Mouse (Mus musculus) heart, embryonic 11.5 days (tissue): ENCODE measurements around the gene Snx8. TPM values are rescaled to one million over a fixed set of nuclear protein-coding genes. Genes with fewer than 3 reads are reported as not detected.

ENCODE experiments used
- ATAC-seq: fragments of 200-750 bp; cut with Nextera tagmentation; replicated peaks from 2 replicates; pipeline ENCODE4 v1.8.0; 2017; ENCODE audit warnings: moderate library complexity; ENCODE audit not compliant: insufficient number of reproducible peaks, low FRiP score, low TSS enrichment
- H3K27ac ChIP-seq: fragments of 300-500 bp; sonication (generic); 2 replicates; pipeline ENCODE4 v1.5.1; 2014; ENCODE audit warnings: mild to moderate bottlenecking, low read depth, low read length
- H3K27me3 ChIP-seq: fragments of 300-500 bp; sonication (generic); 2 replicates; pipeline ENCODE4 v1.6.1; 2014; ENCODE audit warnings: mild to moderate bottlenecking, low read length, mixed read lengths; ENCODE audit not compliant: control insufficient read depth, insufficient read depth
- H3K36me3 ChIP-seq: fragments of 300-500 bp; sonication (generic); 2 replicates; pipeline ENCODE4 v1.6.1; 2014; ENCODE audit warnings: mild to moderate bottlenecking, low read length, moderate library complexity, mixed read lengths; ENCODE audit not compliant: control insufficient read depth, insufficient read depth
- H3K4me1 ChIP-seq: fragments of 300-500 bp; sonication (generic); 2 replicates; pipeline ENCODE4 v1.6.1; 2014; ENCODE audit warnings: low read length; ENCODE audit not compliant: control insufficient read depth, insufficient read depth
- H3K4me2 ChIP-seq: fragments of 300-500 bp; sonication (generic); 2 replicates; pipeline ENCODE4 v1.6.1; 2014; ENCODE audit warnings: mild to moderate bottlenecking, moderate library complexity
- H3K4me3 ChIP-seq: fragments of 300-500 bp; sonication (generic); 2 replicates; pipeline ENCODE4 v1.5.1; 2014; ENCODE audit warnings: low read depth, low read length
- H3K9ac ChIP-seq: fragments of 300-500 bp; sonication (generic); 2 replicates; pipeline ENCODE4 v1.6.1; 2014; ENCODE audit warnings: mild to moderate bottlenecking, low read depth, low read length, moderate library complexity
- H3K9me3 ChIP-seq: fragments of 300-500 bp; sonication (generic); replicated peaks from 2 replicates; pipeline ENCODE4 v1.6.1; 2016; ENCODE audit warnings: low read length; ENCODE audit not compliant: control insufficient read depth
- WGBS: fragments of 180-500 bp; shearing (Covaris S2); extraction: QIAGEN DNeasy Blood & Tissue Kit; methylation state at CpG from one replicate; pipeline ENCODE4 v1.1.7; 2014; ENCODE audit not compliant: insufficient replicate concordance; 5-methylcytosine and 5-hydroxymethylcytosine counted together
- microRNA-seq: library from miRNA; unstranded; fragments of <30 nt; microRNA quantifications from one replicate; pipeline ENCODE4, GENCODE M21; 2016; ENCODE audit warnings: borderline number of aligned reads
- polyA plus RNA-seq: library from polyadenylated mRNA; unstranded; fragments of >200 nt; fragmentation: Nextera tagmentation; extraction: Ambion mirVana; gene quantifications from 2 replicates; pipeline ENCODE4 v1.2.1, GENCODE M21; 2014

The Snx8 gene
- polyA plus RNA-seq, 1 experiment from 2014 or later = 8.8 TPM

GRCm38 (mm10) chr5:140292152-140292551 lies 96.9 kb downstream of the Snx8 start:
- Histone ChIP-seq H3K4me3 (no peak overlapping the region), H3K27ac (no peak overlapping the region), H3K4me1 (0 out of 2 replicates have a peak, but pooled peaks cover 7% of the 10 kb centered on the region), H3K9me3 (no peaks in the 10 kb centered on the region), H3K36me3 (peaks cover 23% of the 10 kb centered on the region; the same call in 1 of the 2 replicates), H3K9ac (no peak overlapping the region), H3K4me2 (no peak overlapping the region), H3K27me3 (no peaks in the 10 kb centered on the region)
- ATAC-seq = no peak
- 92% methylated on average over 1 of the region's 1 CpGs for WGBS

Small RNA genes within 50 kb of the gene (microRNA-seq; reads per million reads assigned to microRNA genes)
- gene Mir7038 = 0.27 reads per million

Other genes starting within 250 kb of the Snx8 start
- 25.0 and 26.3 TPM in 2 replicates for gene Mad1l1, start 67.7 kb downstream of the Snx8 start, polyA plus RNA-seq
- gene Nudt1, start 67.6 kb downstream of the Snx8 start, polyA plus RNA-seq = 27.4 and 35.0 TPM in 2 replicates
- 17.1 and 17.4 TPM in 2 replicates for gene Mrm2, start 57.4 kb downstream of the Snx8 start, polyA plus RNA-seq
- 114 and 122 TPM in 2 replicates for gene Eif3b, start 30.1 kb upstream of the Snx8 start, polyA plus RNA-seq
- gene Gm4869, start 56.4 kb upstream of the Snx8 start, polyA plus RNA-seq = not detected in 2 replicates
- 17.4 and 20.2 TPM in 2 replicates for gene Chst12, start 116.3 kb upstream of the Snx8 start, polyA plus RNA-seq
- 0.74 TPM in 1 of 2 replicates, not detected in the other for gene Grifin, start 175.8 kb upstream of the Snx8 start, polyA plus RNA-seq
- gene Lfng, start 218.1 kb upstream of the Snx8 start, polyA plus RNA-seq = 2.8 and 3.3 TPM in 2 replicates